Mouse (Mus musculus) limb, embryonic 10.5 days (tissue): ENCODE results near the gene Nos1ap. TPM values are rescaled to one million over a fixed set of nuclear protein-coding genes. Genes with fewer than 3 reads are reported as not detected.

Source experiments
- DNase-seq: peaks from one replicate; pipeline ENCODE4 v3.0.0-alpha.2; 2017; ENCODE audit warnings: low spot score
- H3K27ac ChIP-seq: fragments of 300-500 bp; sonication (generic); 2 replicates; pipeline ENCODE4 v1.5.1; 2016; ENCODE audit warnings: mild to moderate bottlenecking
- H3K27me3 ChIP-seq: fragments of 300-500 bp; sonication (generic); 2 replicates; pipeline ENCODE4 v1.6.1; 2016; ENCODE audit warnings: low read depth, mild to moderate bottlenecking; ENCODE audit not compliant: poor library complexity, severe bottlenecking
- H3K36me3 ChIP-seq: fragments of 300-500 bp; sonication (generic); 2 replicates; pipeline ENCODE4 v1.6.1; 2016; ENCODE audit warnings: mild to moderate bottlenecking, moderate library complexity
- H3K4me1 ChIP-seq: fragments of 300-500 bp; sonication (generic); 2 replicates; pipeline ENCODE4 v1.6.1; 2016
- H3K4me3 ChIP-seq: fragments of 300-500 bp; sonication (generic); 2 replicates; pipeline ENCODE4 v1.5.1; 2016; ENCODE audit warnings: mild to moderate bottlenecking, moderate library complexity
- H3K9me3 ChIP-seq: fragments of 300-500 bp; sonication (generic); replicated peaks from 2 replicates; pipeline ENCODE4 v1.6.1; 2016; ENCODE audit warnings: mild to moderate bottlenecking
- WGBS: fragments of 180-500 bp; shearing (Covaris S2); methylation state at CpG from one replicate; pipeline ENCODE4 v1.1.7; 2016; 5-methylcytosine and 5-hydroxymethylcytosine counted together
- polyA plus RNA-seq: library from polyadenylated mRNA; unstranded; fragments of >200 nt; fragmentation: Nextera tagmentation; extraction: Ambion mirVana; gene quantifications from 2 replicates; pipeline ENCODE4 v1.2.1, GENCODE M21; 2016

The Nos1ap gene
- polyA plus RNA-seq, 1 experiment from 2014 or later: 5.1 TPM

- Histone ChIP-seq H3K27ac (no peak overlapping the region), H3K27me3 (no peaks in the 10 kb centered on the region), H3K9me3 (no peaks in the 10 kb centered on the region), H3K4me1 (no peaks in the 10 kb centered on the region), H3K36me3 (no peaks in the 10 kb centered on the region), H3K4me3 (no peak overlapping the region)
- DNase-seq: no peak
- WGBS: 88% methylated on average over 7 of the region's 7 CpGs
Measured at GRCm38 (mm10) chr1:170368864-170369263, 220.8 kb downstream of the Nos1ap start.

GRCm38 (mm10) chr1:170366981-170367700, 222.5 kb downstream of the Nos1ap start:
- no peaks in the 10 kb centered on the region for H3K27me3 ChIP-seq
- DNase-seq: no peak
- H3K27ac ChIP-seq: no peak overlapping the region
- WGBS: 82% methylated on average over 7 of the region's 7 CpGs
- H3K9me3 ChIP-seq: no peaks in the 10 kb centered on the region
- H3K4me1 ChIP-seq: no peaks in the 10 kb centered on the region
- no peak overlapping the region for H3K4me3 ChIP-seq
- no peaks in the 10 kb centered on the region for H3K36me3 ChIP-seq

GRCm38 (mm10) chr1:170363746-170364145, 225.9 kb downstream of the Nos1ap start:
- Histone ChIP-seq H3K4me3 (no peak overlapping the region), H3K36me3 (no peaks in the 10 kb centered on the region), H3K9me3 (no peaks in the 10 kb centered on the region), H3K27me3 (no peaks in the 10 kb centered on the region), H3K4me1 (no peaks in the 10 kb centered on the region), H3K27ac (no peak overlapping the region)
- DNase-seq: no peak
- 83% methylated on average over 3 of the region's 3 CpGs for WGBS

- Histone ChIP-seq H3K27me3 (no peaks in the 10 kb centered on the region), H3K27ac (no peak overlapping the region), H3K4me1 (no peaks in the 10 kb centered on the region), H3K4me3 (no peak overlapping the region), H3K9me3 (no peaks in the 10 kb centered on the region), H3K36me3 (no peaks in the 10 kb centered on the region)
- no peak for DNase-seq
- 60% methylated on average over 10 of the region's 10 CpGs for WGBS
Measured at GRCm38 (mm10) chr1:170360183-170360915, 229.3 kb downstream of the Nos1ap start.

- no peaks in the 10 kb centered on the region for H3K4me1 ChIP-seq
- H3K27me3 ChIP-seq: no peaks in the 10 kb centered on the region
- no peaks in the 10 kb centered on the region for H3K36me3 ChIP-seq
- DNase-seq: no peak
- H3K4me3 ChIP-seq: no peak overlapping the region
- H3K9me3 ChIP-seq: no peaks in the 10 kb centered on the region
- no peak overlapping the region for H3K27ac ChIP-seq
- WGBS: 58% methylated on average over 3 of the region's 3 CpGs
Measured at GRCm38 (mm10) chr1:170353335-170353734, 236.3 kb downstream of the Nos1ap start.

GRCm38 (mm10) chr1:170351080-170351479, 238.6 kb downstream of the Nos1ap start:
- Histone ChIP-seq H3K4me1 (no peaks in the 10 kb centered on the region), H3K9me3 (no peaks in the 10 kb centered on the region), H3K36me3 (no peaks in the 10 kb centered on the region)

GRCm38 (mm10) chr1:170346266-170346665, 243.4 kb downstream of the Nos1ap start:
- H3K27ac ChIP-seq: no peak overlapping the region
- no peak for DNase-seq
- H3K4me3 ChIP-seq: no peak overlapping the region
- no peaks in the 10 kb centered on the region for H3K27me3 ChIP-seq
- H3K4me1 ChIP-seq: no peaks in the 10 kb centered on the region
- no peaks in the 10 kb centered on the region for H3K36me3 ChIP-seq
- WGBS: 90% methylated on average over 3 of the region's 3 CpGs
- H3K9me3 ChIP-seq: no peaks in the 10 kb centered on the region

More at GRCm38 (mm10) chr1:170351080-170351479, 238.6 kb downstream of the Nos1ap start:
- no peak for DNase-seq
- Histone ChIP-seq H3K27me3 (no peaks in the 10 kb centered on the region), H3K27ac (no peak overlapping the region), H3K4me3 (no peak overlapping the region)

- Histone ChIP-seq H3K27ac (no peak overlapping the region), H3K4me3 (no peak overlapping the region), H3K27me3 (no peaks in the 10 kb centered on the region), H3K4me1 (no peaks in the 10 kb centered on the region), H3K9me3 (no peaks in the 10 kb centered on the region), H3K36me3 (no peaks in the 10 kb centered on the region)
- WGBS: 93% methylated on average over 4 of the region's 4 CpGs
- DNase-seq: no peak
Measured at GRCm38 (mm10) chr1:170343906-170344305, 245.8 kb downstream of the Nos1ap start.

GRCm38 (mm10) chr1:170343081-170343480, 246.6 kb downstream of the Nos1ap start:
- WGBS: 78% methylated on average over 8 of the region's 8 CpGs
- no peaks in the 10 kb centered on the region for H3K4me1 ChIP-seq
- H3K36me3 ChIP-seq: no peaks in the 10 kb centered on the region
- H3K4me3 ChIP-seq: no peak overlapping the region
- no peaks in the 10 kb centered on the region for H3K27me3 ChIP-seq
- no peaks in the 10 kb centered on the region for H3K9me3 ChIP-seq
- DNase-seq: no peak
- no peak overlapping the region for H3K27ac ChIP-seq

GRCm38 (mm10) chr1:170339943-170340342, 249.7 kb downstream of the Nos1ap start:
- no peaks in the 10 kb centered on the region for H3K4me1 ChIP-seq
- H3K36me3 ChIP-seq: no peaks in the 10 kb centered on the region
- 90% methylated on average over 3 of the region's 3 CpGs for WGBS
- no peak for DNase-seq
- H3K4me3 ChIP-seq: no peak overlapping the region
- H3K27me3 ChIP-seq: no peaks in the 10 kb centered on the region
- no peaks in the 10 kb centered on the region for H3K9me3 ChIP-seq
- H3K27ac ChIP-seq: no peak overlapping the region

GRCm38 (mm10) chr1:170332775-170333174, 256.9 kb downstream of the Nos1ap start:
- Histone ChIP-seq H3K27ac (no peak overlapping the region), H3K4me1 (no peaks in the 10 kb centered on the region), H3K4me3 (no peak overlapping the region), H3K9me3 (no peaks in the 10 kb centered on the region), H3K27me3 (no peaks in the 10 kb centered on the region), H3K36me3 (no peaks in the 10 kb centered on the region)
- WGBS: 83% methylated on average over 4 of the region's 4 CpGs
- no peak for DNase-seq

- H3K4me1 ChIP-seq: no peaks in the 10 kb centered on the region
- H3K9me3 ChIP-seq: no peaks in the 10 kb centered on the region
- H3K4me3 ChIP-seq: no peak overlapping the region
- H3K27ac ChIP-seq: no peak overlapping the region
- H3K27me3 ChIP-seq: no peaks in the 10 kb centered on the region
- 67% methylated on average over 6 of the region's 6 CpGs for WGBS
- H3K36me3 ChIP-seq: no peaks in the 10 kb centered on the region
- no peak for DNase-seq
Measured at GRCm38 (mm10) chr1:170331926-170332325, 257.7 kb downstream of the Nos1ap start.

GRCm38 (mm10) chr1:170325277-170325676, 264.4 kb downstream of the Nos1ap start:
- Histone ChIP-seq H3K36me3 (no peaks in the 10 kb centered on the region), H3K4me3 (no peak overlapping the region), H3K9me3 (no peaks in the 10 kb centered on the region), H3K27ac (no peak overlapping the region), H3K4me1 (no peaks in the 10 kb centered on the region), H3K27me3 (no peaks in the 10 kb centered on the region)
- DNase-seq: no peak
- WGBS: 94% methylated on average over 4 of the region's 4 CpGs
